Mouse (Mus musculus) left cerebral cortex, adult 9 months (tissue): ENCODE results near the gene H1foo.

Experiments used
- DNase-seq, 2 experiments: peaks; one replicate each; pipeline ENCODE4 v3.0.0; 2022; ENCODE audit warnings: low spot score in 2 of 2

H1foo gene

DNA sequence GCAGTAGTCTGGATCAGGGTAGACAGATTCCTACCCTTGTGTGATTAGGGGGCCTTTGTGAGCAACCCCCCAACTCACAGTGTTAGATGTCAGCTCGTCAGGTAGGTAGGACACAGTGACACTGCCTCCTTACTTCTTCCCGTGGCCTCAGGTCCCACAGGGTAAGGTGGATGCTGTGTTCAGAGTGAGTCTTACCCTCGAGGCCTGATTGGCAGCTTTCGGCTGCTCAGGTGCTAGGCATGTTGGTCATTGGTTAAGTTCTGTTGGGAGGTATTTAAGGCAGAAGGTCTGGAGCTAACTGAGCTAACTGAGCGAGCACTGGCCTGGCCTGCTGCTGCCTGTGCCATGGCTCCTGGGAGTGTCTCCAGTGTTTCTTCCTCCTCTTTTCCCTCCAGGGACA, at the start of gene H1foo:
Gene H1foo, plus strand, starts transcription at position 301 of the 400 bp plus-strand sequence.
- no peak for DNase-seq

DNA sequence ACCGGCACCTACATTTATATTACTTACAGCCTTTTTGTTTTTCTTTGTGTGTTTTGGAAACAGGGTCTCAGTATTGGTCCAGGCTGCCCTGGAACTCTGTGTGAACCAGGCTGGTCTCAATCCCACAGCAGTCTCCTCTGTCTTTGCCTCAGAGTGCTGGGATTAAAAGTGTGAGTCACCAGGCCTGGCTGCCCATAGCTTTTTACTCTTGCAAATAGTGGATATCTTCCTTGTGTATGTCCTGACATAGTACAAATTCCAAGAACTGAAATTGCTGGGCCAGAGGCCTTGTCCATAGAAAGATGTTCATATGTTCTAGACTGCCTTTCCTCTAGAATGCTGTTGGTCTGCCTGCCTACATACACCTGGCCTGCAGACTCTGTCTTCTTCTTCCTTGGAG, 48.4 kb upstream of the H1foo start:
- DNase-seq = no peak

DNA sequence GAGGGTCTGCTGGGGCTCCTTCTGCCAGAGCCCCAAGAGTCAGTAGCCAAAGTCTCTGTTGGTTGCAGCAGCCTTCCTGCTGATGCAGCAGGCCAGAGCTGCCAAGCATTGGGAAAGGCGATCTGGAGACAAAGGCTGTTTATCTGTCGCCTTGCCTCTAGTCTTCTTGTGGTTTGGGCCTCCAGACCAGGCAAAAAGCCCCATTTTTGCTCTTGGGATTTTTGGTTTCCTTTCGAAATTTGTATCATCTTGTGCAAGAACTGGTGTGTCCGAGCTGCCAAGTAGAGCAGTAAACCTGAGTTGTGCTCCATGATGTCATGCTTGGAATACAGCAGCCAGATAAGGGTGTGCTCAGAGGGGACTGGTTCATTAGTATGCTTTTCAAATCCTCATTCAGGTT, 47.6 kb upstream of the H1foo start:
- no peak for DNase-seq

DNA sequence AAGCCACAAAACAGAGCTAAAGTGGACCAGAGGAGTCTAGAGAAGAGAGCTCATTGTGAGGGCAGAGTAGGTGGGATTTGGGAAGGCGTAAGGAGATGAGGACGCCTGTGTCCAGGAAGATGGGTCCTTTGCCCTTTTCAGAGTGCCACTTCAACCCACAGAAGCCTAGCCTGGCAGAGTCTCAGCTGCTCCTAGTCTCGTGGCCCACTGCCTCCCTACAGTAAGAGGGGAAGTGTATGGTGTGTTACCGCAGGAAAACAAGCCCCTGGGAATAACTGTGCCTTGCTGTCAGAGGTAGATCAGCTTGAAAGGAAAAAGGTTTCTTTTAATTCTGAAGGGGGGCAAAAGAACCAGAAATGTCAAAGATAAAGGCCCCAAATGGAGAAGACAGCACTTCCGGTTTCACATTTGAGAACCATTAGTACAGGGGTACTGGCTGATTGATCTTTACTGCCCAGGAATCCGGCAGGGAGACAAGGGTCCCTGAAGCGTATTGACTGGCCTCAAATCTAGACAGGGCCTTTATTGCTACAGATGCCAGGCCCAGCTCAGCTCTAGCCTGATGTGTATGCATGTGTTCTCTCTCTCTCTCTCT, 46.7 kb upstream of the H1foo start:
- DNase-seq = no peak

DNA sequence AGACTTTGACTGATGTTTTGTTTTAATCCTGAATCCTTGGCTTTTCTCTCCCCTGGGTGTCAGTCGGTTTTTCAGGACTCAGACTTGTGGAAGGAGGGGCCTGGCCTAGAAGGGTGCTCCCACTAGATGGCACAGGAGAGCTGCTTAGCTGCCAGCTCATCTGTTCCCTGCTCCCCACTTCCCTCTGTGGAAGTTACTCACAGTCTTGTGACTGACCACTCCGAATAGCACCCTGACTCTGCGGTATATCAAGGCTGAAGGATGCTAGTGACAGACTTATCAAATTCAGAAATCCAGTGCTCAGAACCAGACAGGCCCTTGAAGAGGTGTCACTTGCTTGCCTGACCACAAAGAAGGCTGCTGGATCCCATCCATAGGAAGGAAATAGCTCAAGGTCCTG, 43.7 kb upstream of the H1foo start:
- peak; percentile 56 to 87 for DNase-seq

DNA sequence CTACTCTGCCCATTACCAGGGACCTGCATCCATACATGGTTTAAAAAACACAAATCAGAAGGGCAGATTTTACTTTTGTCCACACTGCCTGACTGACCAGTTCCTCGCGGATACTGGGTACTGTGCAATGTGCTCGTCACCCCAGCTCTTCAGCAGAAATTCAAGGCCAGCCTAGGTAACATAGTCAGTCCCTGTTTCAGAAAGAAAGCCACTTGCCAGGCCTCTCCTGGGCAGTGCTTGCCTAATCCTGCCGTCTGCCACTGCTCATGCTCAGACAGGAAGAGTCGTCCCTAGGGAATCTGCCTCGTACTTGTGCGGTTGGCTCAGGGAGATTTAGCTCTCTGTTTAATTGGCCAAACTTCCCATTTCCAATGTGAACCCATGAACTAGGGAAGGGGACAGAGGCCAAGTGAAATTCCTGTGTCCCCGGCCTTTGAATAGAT, 43.2 kb upstream of the H1foo start:
- DNase-seq = no peak

DNA sequence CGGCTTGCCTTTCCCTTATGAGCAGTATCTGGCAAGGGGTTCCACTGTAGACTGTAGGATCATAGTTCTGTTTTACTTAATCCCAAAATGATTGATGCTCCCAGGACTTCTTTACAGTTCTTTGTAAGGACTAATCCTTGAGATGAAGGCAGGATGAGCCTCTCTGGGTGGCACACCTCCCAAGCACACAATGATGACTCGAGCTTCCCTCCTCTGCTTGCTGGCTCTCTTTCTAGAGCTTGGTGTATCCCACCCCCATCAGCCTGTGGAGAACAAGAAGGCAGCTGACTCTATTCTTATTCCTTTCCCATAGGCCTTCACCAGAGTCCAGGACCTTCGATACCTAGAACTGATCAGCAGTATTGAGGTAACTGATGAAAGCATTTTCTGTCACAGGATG, 42.2 kb upstream of the H1foo start:
- DNase-seq = no peak

DNA sequence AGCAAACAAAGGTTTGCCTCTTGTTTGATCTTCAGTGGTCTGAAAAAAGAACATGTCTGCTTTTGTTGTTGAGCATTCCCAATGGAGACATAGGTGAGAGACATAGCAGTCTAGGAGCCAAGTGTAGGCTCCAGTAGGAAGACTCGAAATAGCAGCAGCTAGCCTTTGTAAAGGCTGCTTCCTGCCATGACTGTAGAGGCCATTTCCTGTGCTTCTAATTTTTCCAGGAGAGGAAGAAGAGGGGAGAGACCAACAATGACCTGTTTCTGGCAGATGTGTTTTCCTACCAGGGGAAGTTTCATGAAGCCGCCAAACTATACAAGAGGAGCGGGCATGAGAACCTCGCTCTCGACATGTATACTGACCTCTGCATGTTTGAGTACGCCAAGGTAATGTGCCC, 39.2 kb upstream of the H1foo start:
- no peak for DNase-seq

DNA sequence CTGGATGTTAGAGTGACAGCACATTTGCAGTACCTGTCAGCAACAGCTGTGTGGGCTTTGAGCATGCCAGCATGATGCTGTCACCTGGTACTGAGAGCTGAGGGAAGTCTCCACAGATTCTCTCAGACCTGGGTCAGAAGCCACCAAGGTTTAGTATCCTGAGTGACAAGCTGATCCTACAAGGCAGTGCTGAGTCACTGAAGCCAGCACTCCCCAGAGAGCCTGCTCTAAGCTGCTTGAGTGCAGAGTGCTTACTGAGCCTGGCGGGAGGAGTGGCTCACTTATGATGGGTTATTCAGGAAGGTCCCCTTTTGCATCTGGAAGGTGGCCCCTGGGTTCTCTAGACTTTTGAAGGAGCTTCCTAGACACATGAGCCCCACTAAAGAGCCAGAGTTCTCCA, 38.3 kb upstream of the H1foo start:
- no peak for DNase-seq

DNA sequence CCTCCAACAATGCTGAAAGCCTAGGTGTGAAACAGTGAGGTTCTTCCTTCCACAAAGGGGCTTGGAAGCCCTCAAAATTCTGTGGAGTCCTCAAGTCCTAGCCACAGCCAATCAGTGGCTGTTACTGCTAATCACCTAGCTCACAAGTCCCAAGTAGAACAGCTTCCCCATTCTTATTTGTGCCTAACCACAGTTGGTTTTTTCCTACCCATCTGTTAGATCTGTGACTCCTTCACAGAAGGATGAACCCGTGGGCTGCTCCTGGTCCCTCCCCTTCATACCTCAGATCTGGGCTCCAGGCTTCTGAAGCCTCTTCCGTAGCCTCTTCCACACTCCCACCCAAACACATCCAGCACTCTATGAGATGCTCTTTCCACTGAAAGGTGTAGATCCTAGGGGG, 37.9 kb upstream of the H1foo start:
- no peak for DNase-seq

DNA sequence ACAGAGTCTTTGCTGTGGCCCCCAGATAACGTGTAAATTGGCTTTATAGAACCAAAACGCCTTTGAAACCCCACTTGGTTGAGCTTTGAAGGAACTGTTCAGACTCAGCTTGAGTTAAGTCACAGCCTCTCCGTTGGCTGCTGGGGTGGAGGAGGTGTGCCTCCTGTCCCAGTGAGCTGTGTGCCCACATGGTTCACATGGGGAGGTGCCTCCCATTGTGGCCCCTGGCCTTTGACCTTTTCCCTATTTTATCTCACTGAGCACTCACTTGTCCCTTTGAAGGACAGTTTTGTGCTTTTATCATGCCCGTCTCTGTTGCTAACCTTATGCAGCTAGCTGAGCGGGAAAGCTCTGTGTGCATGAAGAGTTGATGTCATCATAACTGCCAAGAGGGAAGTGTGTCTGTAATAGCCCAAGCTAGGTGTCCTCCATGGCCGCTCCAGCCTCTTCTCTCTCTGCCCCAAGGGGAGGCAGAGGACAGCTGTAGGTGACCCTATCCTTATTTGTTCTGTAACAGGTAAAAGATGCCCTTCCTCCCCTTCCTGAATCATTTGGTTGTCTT, 36.2 kb upstream of the H1foo start:
- no peak for DNase-seq

DNA sequence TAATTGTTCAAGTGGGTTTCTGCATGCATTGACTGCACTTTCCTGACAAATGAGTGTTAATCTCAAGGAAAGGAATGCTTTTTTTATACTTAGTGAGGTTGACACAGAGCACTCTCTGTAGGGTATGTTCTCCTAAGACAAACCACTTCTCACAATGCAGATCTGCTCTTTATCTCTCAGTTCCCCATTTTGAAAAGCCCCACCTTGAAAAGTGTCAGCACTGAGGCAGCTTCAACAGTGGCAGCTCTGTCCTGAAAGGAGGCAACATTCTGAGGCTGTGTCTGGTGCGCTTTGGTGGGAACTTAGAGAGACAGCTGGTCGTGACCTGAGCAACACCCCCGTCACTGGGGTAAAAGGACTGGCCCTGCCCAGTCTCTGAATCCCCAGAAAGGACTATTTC, 35.7 kb upstream of the H1foo start:
- DNase-seq = no peak

DNA sequence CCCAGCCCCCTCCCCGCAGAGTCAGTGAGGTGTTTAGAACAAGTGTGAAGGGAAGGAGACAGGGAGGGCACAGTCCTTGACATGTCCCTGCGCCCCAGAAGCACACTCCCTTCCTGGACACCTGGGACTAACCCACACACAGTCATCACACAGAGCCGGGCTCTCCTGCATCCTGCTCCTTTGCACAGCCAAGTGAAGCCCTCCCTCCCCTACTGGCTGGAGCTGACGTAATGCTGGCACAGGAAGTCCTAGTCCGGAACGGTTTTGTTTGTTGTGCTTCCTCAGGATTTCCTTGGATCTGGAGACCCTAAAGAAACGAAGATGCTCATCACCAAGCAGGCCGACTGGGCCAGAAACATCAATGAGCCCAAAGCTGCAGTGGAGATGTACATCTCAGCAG, 34.8 kb upstream of the H1foo start:
- DNase-seq = no peak

DNA sequence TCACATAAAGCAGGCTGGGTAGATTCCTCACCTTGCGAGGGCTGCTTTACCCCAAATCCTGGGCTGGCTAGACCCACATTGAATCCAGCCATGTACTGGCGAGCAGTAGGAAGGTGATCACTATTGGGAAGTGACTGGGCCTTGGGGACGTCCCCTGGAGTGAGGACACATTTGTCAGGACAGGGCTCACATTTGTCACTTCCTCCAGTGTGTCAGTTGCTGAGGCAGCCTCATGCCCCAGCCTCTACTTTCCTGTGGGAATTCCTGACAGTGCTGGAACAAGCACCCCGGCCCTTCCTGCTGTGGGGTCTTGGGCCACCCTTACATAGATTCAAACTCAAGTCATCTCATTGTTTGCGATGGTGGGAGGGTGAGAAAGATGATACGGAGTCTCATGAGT, 33.0 kb upstream of the H1foo start:
- DNase-seq = no peak

DNA sequence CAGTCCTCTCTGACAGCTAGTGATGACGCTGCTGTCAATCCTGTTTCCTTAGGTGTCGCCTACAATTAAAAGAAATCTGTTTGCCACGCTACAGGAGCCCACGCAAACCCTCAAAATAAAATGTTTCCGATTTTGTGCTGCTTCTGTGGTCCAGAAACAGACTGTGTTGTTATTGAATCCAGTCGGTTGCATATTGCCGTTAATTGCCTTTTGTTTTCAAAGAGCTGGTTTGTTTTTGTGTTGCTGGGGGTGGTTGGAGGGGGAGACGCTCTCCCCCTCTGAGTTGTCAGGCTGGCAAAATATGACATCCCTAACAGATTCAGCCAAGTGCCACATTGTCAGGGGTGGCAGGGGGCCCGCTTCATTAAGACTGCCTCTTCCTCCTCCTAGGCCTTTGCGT, 31.3 kb upstream of the H1foo start:
- no peak for DNase-seq

DNA sequence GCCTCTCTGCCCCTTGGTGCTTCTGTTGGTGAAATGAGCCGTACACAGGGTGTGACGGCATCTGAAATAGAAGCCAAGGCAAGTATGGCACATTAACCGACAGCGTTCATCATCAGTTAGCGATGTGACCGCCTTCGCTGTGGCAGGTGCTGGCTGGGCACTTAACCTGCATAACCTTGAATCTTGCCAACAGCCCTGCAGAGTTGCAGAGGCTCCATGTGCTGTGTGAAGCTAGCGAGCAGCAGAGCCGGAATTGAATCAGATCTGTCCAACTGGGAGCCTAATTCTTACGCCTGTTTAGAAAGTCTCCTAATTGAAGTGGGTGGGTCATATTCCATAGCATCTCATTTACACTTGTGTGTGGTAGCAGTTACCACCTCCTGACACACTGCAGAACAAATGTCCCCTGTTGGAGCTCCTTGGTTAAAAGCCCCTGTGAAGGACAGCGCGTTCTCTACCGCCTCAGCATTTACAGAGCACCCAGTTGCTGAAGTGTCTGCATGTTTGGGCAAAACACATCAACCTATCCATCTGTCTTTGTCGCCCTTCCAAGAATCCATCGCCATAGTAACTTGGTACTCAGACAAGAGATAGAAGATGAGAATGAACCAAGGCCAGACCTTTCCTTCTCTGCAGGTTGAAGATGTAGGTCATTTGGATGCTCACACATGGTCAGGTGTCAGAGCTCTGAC, 30.1 kb upstream of the H1foo start:
- DNase-seq = peak; percentile 66 to 76

DNA sequence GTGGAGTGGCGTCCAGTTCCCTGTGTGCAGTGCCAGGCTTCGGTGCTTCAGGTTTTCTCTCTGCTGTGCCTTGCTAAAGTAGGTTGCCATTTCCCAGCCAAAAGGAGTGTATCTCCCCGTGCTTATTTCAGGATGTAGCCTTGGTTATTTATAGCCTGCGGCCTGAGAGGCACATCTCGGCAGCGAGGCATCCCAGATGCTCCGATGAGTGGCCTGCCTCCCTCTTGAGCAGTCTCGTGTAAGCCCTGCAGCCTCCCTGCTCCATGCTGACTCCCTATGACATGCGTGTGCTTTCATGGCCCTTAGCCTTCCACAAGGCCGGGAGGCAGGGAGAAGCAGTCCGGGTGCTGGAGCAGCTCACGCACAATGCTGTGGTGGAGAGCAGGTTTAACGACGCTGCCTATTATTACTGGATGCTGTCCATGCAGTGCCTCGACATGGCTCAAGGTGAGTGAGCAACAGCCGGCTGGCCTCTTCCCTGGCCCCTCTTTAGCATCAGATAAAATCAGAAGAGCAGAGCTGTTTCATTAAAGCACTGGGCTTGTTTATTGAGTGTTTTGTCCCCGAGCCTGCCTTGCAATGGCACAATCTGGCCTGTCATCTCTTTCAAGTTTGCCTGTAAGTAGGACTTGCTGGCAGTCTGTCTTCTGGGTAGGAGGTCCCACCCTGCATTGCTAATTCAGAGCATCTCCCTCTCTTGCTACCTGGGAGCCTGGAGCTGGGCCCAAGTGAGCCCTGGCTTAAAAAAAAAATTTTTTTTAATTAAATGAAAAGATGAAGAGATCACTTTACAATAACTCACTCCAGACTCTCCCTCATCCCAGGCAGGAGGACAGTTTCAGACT, 28.9 kb upstream of the H1foo start:
- DNase-seq = peak; percentile 62 to 77

DNA sequence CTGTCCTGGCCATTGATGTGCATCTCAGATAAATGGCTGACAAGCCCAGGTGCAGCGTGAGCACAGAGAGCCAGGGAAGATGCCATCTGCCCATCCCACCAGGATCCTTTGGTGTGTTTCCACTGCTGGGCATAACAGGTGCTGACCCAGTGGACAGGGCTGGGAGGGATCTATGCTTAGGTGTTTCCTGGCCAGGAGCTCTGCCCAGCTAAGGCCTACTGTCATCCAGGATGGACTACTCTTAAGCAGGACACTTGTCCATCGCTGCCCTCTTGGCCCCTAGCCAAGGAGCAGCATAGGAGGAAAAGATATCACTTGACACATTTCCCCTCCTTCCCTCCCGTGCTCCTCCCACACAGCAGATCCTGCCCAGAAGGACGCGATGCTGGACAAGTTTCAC, 28.1 kb upstream of the H1foo start:
- DNase-seq = no peak

DNA sequence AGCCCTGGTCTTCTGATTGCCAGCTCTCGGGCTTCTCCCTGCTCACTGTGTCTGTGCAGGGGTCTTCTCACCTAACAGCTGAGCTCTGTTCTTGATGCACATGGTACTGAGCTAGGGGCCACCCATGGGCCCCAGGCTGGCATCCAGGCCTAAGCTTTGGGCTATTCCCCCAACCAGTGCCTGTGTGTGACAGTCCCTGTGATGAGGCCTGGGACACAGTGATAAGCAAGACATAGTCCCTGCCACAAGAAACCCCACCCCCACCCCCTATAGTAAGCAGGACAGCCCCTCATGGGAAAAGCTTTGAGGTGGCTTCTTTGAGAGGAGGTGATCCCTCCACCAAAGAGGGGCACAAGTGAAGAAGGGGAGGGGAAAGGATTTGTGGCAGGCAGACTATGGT, 26.1 kb upstream of the H1foo start:
- no peak for DNase-seq

DNA sequence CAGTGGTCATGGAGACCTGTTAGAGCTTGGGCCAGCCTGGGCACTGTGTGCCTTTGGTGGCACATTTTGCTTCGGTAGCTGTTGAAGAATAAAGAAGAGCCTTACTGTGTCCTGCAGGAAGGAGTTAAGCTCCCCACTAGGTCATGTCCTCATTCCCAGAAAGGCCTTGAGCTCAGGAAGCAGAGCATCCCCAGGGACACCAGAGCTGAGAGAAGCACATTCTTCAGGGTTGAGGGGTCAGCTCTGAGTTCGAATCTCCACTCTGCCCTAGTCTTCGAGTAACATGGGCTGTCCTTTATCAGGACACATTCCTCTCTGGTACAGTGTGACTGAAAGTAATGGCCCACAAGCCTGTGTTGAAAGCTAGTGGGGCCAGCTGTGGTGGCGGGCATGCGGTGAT, 24.9 kb upstream of the H1foo start:
- DNase-seq = no peak

DNA sequence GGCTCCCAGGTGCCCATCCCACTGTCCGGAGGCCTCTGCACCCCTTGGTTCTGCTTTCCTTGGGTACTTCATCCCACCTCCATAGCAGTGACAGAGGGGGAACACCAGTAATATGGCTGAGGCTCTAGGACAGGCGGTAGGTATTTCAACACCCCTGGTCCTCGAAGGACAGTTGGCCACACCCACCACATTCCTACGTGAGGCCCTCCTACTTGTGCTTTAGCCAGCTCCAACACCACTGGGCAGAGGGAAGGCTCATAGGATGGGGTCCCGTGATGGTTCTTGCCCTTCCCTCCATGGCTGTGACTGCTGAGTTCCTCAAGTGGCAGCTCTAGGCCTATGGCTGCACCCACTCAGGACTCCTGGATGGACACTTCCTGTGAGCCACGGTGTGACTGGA, 19.9 kb upstream of the H1foo start:
- no peak for DNase-seq

DNA sequence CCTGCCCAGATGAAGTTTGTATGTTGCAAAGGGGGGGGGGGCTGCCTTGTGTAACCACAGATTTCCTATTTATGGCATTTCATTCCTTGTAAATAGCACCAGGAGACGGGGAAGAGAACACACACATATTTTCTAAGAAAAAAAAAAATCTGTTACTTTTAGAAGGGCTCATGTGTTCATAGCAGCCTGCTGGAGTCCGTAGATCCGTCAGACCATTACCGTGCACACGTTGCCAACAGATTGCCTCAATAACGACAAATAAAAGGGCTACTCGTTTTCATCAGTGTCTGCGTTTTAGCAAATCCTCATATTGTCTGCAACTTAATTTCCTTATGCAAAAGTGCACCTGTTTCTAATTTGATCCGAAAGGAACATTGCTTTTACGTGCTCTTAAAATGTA, 18.3 kb upstream of the H1foo start:
- no peak for DNase-seq
